Mouse (Mus musculus): ENCODE data around the gene Cgnl1.

- TF ChIP-seq USF1 (IDR thresholded peaks at IDR 0.05; ENCODE audit: low read depth, low read length) (no peak), KAT2A (IDR thresholded peaks at IDR 0.05; ENCODE audit: insufficient replicate concordance, low read length) (no peak), HCFC1 (IDR thresholded peaks at IDR 0.05; ENCODE audit: low read depth, low read length) (no peak), CTCF (conservative IDR thresholded peaks at IDR 0.05 in 1 of 2, IDR thresholded peaks at IDR 0.05 in 1 of 2; ENCODE audit: low read depth in 2 of 2, low read length in 2 of 2) (peak; percentile 13 to 67; a peak in 3 of 4 replicates), EP300 (IDR thresholded peaks at IDR 0.05; ENCODE audit: low read length) (no peak), SMC3 (IDR thresholded peaks at IDR 0.05; ENCODE audit: low read depth, low read length) (peak; percentile 54), ZMIZ1 (IDR thresholded peaks at IDR 0.05; ENCODE audit: low read depth, low read length) (no peak), IRF4 (IDR thresholded peaks at IDR 0.05; ENCODE audit: low read depth, low read length) (no peak)
Measured at GRCm38 (mm10) chr9:71772338-71772737, 936 bp upstream of the Cgnl1 start.
